Mouse (Mus musculus) embryonic fibroblast, embryonic 13.5 days (primary cell): Measurements from ENCODE around the gene Cadm1.

ENCODE experiments used
- CTCF ChIP-seq: IDR thresholded peaks from 2 replicates; pipeline ENCODE4 v1.5.1; 2011; ENCODE audit warnings: mild to moderate bottlenecking, control low read depth, low read length, moderate library complexity, borderline replicate concordance; ENCODE audit not compliant: insufficient read depth
- POLR2A ChIP-seq: IDR thresholded peaks from 2 replicates; pipeline ENCODE4 v1.6.1; 2011; ENCODE audit warnings: low read depth, mild to moderate bottlenecking, control low read depth, low read length, moderate library complexity

DNA sequence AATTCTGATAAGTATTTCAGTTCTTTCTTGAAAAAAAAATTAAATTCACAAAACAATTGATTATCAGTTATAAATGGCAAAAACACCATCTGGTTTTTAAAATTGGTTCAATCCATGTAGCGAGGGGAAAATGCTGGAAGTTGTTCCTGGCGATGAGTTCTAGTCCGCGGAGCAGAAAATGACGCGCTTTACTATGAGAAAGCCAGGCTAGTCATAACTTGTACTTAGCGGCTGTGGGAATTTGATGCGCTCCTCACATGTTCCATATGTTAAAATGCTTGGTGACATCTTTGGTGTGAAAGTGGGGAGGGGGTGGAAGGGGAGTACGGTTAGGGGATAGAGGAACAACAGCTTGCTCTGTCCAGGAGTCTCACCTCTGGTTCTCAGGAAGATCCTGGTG is 2.7 kb upstream of the Cadm1 start:
- TF ChIP-seq CTCF = no peak
- TF ChIP-seq POLR2A = no peak
